Mouse (Mus musculus) CH12.LX (cell line): ENCODE results near the gene Mrps18b. TPM values are rescaled to one million over a fixed set of nuclear protein-coding genes. Genes with fewer than 3 reads are reported as not detected.

ENCODE experiments used
- DNase-seq: peaks from one replicate; pipeline ENCODE4 v3.0.0-alpha.2; 2013; ENCODE audit errors: extremely low read depth
- H3K27ac ChIP-seq: 2 replicates; pipeline ENCODE4 v1.5.1; 2012; ENCODE audit warnings: low read depth, mild to moderate bottlenecking, control low read depth, moderate library complexity; ENCODE audit not compliant: insufficient read depth
- H3K27me3 ChIP-seq: replicated peaks from 2 replicates; pipeline ENCODE3; 2012; ENCODE audit warnings: inconsistent platforms
- H3K36me3 ChIP-seq, 2 experiments: replicated peaks in 1 of 2; 2 replicates each; pipeline versions ENCODE3 to v1.6.1; 2012; ENCODE audit warnings: inconsistent platforms in 1 of 2, low read length in 1 of 2, mild to moderate bottlenecking in 1 of 2, mixed read lengths in 1 of 2, moderate library complexity in 1 of 2; ENCODE audit not compliant: control insufficient read depth in 1 of 2, insufficient read depth in 1 of 2
- H3K4me1 ChIP-seq, 2 experiments: 2 replicates each; pipeline ENCODE4 v1.6.1; 2012; ENCODE audit warnings: inconsistent platforms in 1 of 2, moderate library complexity in 1 of 2; ENCODE audit not compliant: insufficient read depth in 2 of 2, control insufficient read depth in 1 of 2
- H3K4me2 ChIP-seq: 2 replicates; pipeline ENCODE4 v1.6.1; 2012; ENCODE audit warnings: low read depth, mild to moderate bottlenecking, control low read depth; ENCODE audit not compliant: poor library complexity, insufficient read depth, severe bottlenecking
- H3K4me3 ChIP-seq, 3 experiments: fragments of 150-350 bp in 1 of 3; sonication (generic) in 1 of 3; replicated peaks in 1 of 3; 2 replicates each; pipeline versions ENCODE3 to v1.5.1; 2011 to 2012; ENCODE audit warnings: low read depth in 2 of 3, low read length in 2 of 3, mild to moderate bottlenecking in 2 of 3, moderate library complexity in 2 of 3, control low read depth in 1 of 3, improper control_type of control experiment in 1 of 3, inconsistent platforms in 1 of 3, mixed read lengths in 1 of 3; ENCODE audit not compliant: poor library complexity in 1 of 3
- H3K79me2 ChIP-seq: replicated peaks from 2 replicates; pipeline ENCODE4 v1.6.1; 2012; ENCODE audit warnings: mild to moderate bottlenecking, moderate library complexity; ENCODE audit not compliant: control insufficient read depth, poor library complexity, insufficient read depth, severe bottlenecking; ENCODE audit errors: extremely low read depth
- H3K9ac ChIP-seq: 2 replicates; pipeline ENCODE4 v1.6.1; 2012; ENCODE audit warnings: low read depth, mild to moderate bottlenecking, control low read depth, moderate library complexity; ENCODE audit not compliant: insufficient read depth
- H3K9me3 ChIP-seq: replicated peaks from 2 replicates; pipeline ENCODE3; 2012; ENCODE audit warnings: low read length, inconsistent platforms, mixed read lengths
- CHD1 ChIP-seq: IDR thresholded peaks from 2 replicates; pipeline ENCODE4 v1.6.1; 2012; ENCODE audit warnings: low read depth, low read length, improper control_type of control experiment, inconsistent platforms
- CHD2 ChIP-seq: IDR thresholded peaks from 2 replicates; pipeline ENCODE4 v1.6.1; 2011; ENCODE audit warnings: low read length, improper control_type of control experiment
- CTCF ChIP-seq, 2 experiments: IDR thresholded peaks in 1 of 2; conservative IDR thresholded peaks in 1 of 2; 2 replicates each; pipeline ENCODE4 v1.5.1; 2011 to 2012; ENCODE audit warnings: low read depth in 2 of 2, low read length in 2 of 2, improper control_type of control experiment in 1 of 2, inconsistent platforms in 1 of 2, mild to moderate bottlenecking in 1 of 2, moderate library complexity in 1 of 2
- ELF1 ChIP-seq: IDR thresholded peaks from 2 replicates; pipeline ENCODE4 v1.6.1; 2014; ENCODE audit warnings: low read depth, mild to moderate bottlenecking, inconsistent platforms, low read length, improper control_type of control experiment
- ETS1 ChIP-seq: conservative IDR thresholded peaks from 2 replicates; pipeline ENCODE4 v1.6.1; 2012; ENCODE audit warnings: low read depth, mild to moderate bottlenecking, inconsistent platforms, low read length, improper control_type of control experiment, moderate library complexity
- GABPA ChIP-seq: IDR thresholded peaks from 2 replicates; pipeline ENCODE4 v1.6.1; 2012; ENCODE audit warnings: low read depth, low read length, improper control_type of control experiment, inconsistent platforms; ENCODE audit not compliant: insufficient replicate concordance
- KAT2A ChIP-seq: IDR thresholded peaks from 2 replicates; pipeline ENCODE4 v1.6.1; 2012; ENCODE audit warnings: low read length, improper control_type of control experiment, inconsistent platforms; ENCODE audit not compliant: insufficient replicate concordance
- MAX ChIP-seq: IDR thresholded peaks from 2 replicates; pipeline ENCODE4 v1.6.1; 2011; ENCODE audit warnings: low read length, improper control_type of control experiment
- MAZ ChIP-seq: IDR thresholded peaks from 2 replicates; pipeline ENCODE4 v1.6.1; 2012; ENCODE audit warnings: low read depth, mild to moderate bottlenecking, inconsistent platforms, low read length, improper control_type of control experiment, moderate library complexity
- MEF2A ChIP-seq: IDR thresholded peaks from 2 replicates; pipeline ENCODE4 v1.6.1; 2014; ENCODE audit warnings: low read depth, mild to moderate bottlenecking, inconsistent platforms, low read length, improper control_type of control experiment, borderline replicate concordance
- RAD21 ChIP-seq: IDR thresholded peaks from 2 replicates; pipeline ENCODE4 v1.6.1; 2011; ENCODE audit warnings: low read depth, mild to moderate bottlenecking, low read length, improper control_type of control experiment, moderate library complexity
- RCOR1 ChIP-seq: conservative IDR thresholded peaks from 2 replicates; pipeline ENCODE4 v1.6.1; 2012; ENCODE audit warnings: low read depth, mild to moderate bottlenecking, inconsistent platforms, low read length, improper control_type of control experiment
- SIN3A ChIP-seq: IDR thresholded peaks from 2 replicates; pipeline ENCODE4 v1.6.1; 2012; ENCODE audit warnings: low read length, improper control_type of control experiment, inconsistent platforms
- TBP ChIP-seq: conservative IDR thresholded peaks from 2 replicates; pipeline ENCODE4 v1.6.1; 2011; ENCODE audit warnings: low read depth, low read length, improper control_type of control experiment
- USF1 ChIP-seq: IDR thresholded peaks from 2 replicates; pipeline ENCODE4 v1.6.1; 2014; ENCODE audit warnings: low read depth, mild to moderate bottlenecking, inconsistent platforms, low read length, improper control_type of control experiment
- USF2 ChIP-seq: conservative IDR thresholded peaks from 2 replicates; pipeline ENCODE4 v1.6.1; 2011; ENCODE audit warnings: low read depth, low read length, improper control_type of control experiment
- ZMIZ1 ChIP-seq: IDR thresholded peaks from 2 replicates; pipeline ENCODE4 v1.6.1; 2012; ENCODE audit warnings: low read depth, mild to moderate bottlenecking, inconsistent platforms, low read length, improper control_type of control experiment
- dilution Hi-C: fragments of 300-500 bp; cut with MboI; formaldehyde crosslinking; loops from 2 replicates; pipeline ENCODE4 v1.14.3; 2020; ENCODE audit warnings: low sequenced_read_pairs; ENCODE audit not compliant: extremely low pct_unique_long_range_greater_than_20kb, extremely low pct_ligation_motif_present
- in situ Hi-C: fragments of 300-500 bp; cut with MboI; formaldehyde crosslinking; loops from 3 replicates; pipeline ENCODE4 v1.14.3; 2019; ENCODE audit warnings: low sequenced_read_pairs, low pct_ligation_motif_present, low pct_unique_long_range_greater_than_20kb, mixed read lengths
- polyA plus RNA-seq: library from polyadenylated mRNA; unstranded; fragments of >175 nt; gene quantifications from 2 replicates; pipeline ENCODE4 v1.2.1, GENCODE M21; 2012; ENCODE audit warnings: low read depth; ENCODE audit not compliant: insufficient read length
- total RNA-seq, 2 experiments: library from RNA; depleted of rRNA; stranded (reverse); fragments of 300-350 nt in 1 of 2; fragments of >200 nt in 1 of 2; gene quantifications; 2 replicates each; pipeline ENCODE4 v1.2.3; 2012 to 2014

Gene Mrps18b
- total and polyA plus RNA-seq, 3 experiments = 108 to 172 (median 148) TPM

DNA sequence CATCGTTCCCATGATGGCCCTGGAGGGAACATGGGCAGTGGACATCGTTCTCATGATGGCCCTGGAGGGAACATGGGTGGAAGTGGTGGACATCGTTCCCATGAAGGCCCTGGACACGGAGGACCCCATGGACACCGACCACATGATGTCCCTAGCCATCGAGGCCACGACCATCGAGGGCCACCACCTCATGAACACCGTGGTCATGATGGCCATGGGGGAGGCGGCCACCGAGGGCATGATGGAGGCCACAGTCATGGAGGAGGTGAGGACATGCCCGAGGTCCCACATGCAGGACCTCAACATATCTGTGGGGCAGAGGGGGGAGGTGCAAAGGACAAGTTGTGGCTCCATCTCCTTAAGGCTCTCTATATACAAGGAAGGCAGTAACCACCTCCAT, 14.4 kb upstream of the Mrps18b start:
- H3K36me3 ChIP-seq = peaks cover 53 to 56% of the 10 kb centered on the region in 2 experiments
- no peak overlapping the region for H3K4me2 ChIP-seq
- DNase-seq = no peak
- no peak overlapping the region for H3K27ac ChIP-seq
- no peak overlapping the region for H3K4me3 ChIP-seq
- in situ Hi-C loops = no loop called here
- no peaks in the 10 kb centered on the region for H3K4me1 ChIP-seq
- dilution Hi-C loops = no loop called here
- H3K9me3 ChIP-seq = no peaks in the 10 kb centered on the region
- no peaks in the 10 kb centered on the region for H3K79me2 ChIP-seq
- H3K27me3 ChIP-seq = no peaks in the 10 kb centered on the region
- H3K9ac ChIP-seq = no peak overlapping the region
- no peak for TF ChIP-seq CHD1
- no peak for TF ChIP-seq GABPA
- TF ChIP-seq RCOR1 = no peak
- no peak for TF ChIP-seq TBP
- no peak for TF ChIP-seq ETS1
- no peak for TF ChIP-seq USF1
- no peak for TF ChIP-seq USF2
- no peak for TF ChIP-seq SIN3A
- no peak for TF ChIP-seq CTCF (conservative IDR thresholded peaks at IDR 0.05 in 1 of 2, IDR thresholded peaks at IDR 0.05 in 1 of 2; ENCODE audit: low read depth in 2 of 2, low read length in 2 of 2)
- TF ChIP-seq ZMIZ1 = no peak
- no peak for TF ChIP-seq KAT2A
- no peak for TF ChIP-seq CHD2
- TF ChIP-seq MAZ = no peak
- no peak for TF ChIP-seq ELF1

- Histone ChIP-seq H3K9me3 (no peaks in the 10 kb centered on the region), H3K27ac (no peak overlapping the region), H3K4me2 (no peak overlapping the region), H3K9ac (no peak overlapping the region), H3K4me1 (no peaks in the 10 kb centered on the region), H3K79me2 (no peaks in the 10 kb centered on the region), H3K36me3 (peaks cover 61 to 66% of the 10 kb centered on the region in 2 experiments), H3K4me3 (no peak overlapping the region), H3K27me3 (no peaks in the 10 kb centered on the region)
- DNase-seq = no peak
- dilution Hi-C loops = no loop called here
- in situ Hi-C loops = no loop called here
- TF ChIP-seq USF1 (no peak), MAX (no peak), RAD21 (no peak), MEF2A (no peak), ELF1 (no peak)
These were observed 13.3 kb upstream of the Mrps18b start for GRCm38 (mm10) chr17:35929534-35929933.
